Mouse (Mus musculus): ENCODE results near the gene Tbx2. TPM values are rescaled to one million over a fixed set of nuclear protein-coding genes. Genes with fewer than 3 reads are reported as not detected.

The Tbx2 gene
- polyA plus RNA-seq, 1 experiment = 3.0 TPM

DNA sequence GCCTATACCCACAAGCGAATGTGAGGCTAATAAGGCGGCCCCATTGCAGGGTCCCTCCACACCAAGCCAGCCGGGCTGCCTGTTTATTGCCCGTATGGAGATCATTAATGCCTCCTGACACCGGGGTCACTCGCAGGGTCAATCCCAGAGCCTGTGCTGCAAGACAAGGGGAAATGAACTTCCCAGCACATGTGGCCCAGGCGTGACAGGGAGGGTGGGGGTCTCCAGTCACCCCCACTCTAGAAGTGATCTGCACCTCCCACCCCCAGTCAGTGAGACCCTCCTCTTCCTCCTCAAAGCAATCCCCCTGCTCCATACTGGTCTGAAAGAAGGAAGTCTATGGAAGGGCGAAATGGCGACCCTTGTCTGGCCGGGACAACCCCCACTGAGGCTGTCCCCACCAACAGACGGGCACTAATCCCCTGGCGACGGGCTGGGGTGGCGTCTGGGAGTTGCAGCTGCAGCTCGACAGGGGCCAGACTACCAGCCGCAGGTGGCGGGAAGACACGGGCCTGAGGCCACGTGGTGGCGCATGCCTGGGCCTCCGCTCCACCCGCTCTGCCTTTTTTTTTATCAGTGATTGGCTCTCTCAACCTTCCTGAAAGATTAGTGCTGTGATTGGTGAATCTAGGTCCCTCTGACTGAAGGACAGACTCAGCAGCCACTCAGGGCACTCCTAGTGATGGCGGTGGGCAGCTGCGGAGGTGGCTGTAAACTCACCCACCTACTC, 43.9 kb downstream of the Tbx2 start:
- no peak overlapping the region for H3K4me3 ChIP-seq (ENCODE audit: insufficient read depth, low read length)
- H3K4me1 ChIP-seq (ENCODE audit: control insufficient read depth, insufficient read depth, low read length) = no peaks in the 10 kb centered on the region
- TF ChIP-seq CTCF (IDR thresholded peaks at IDR 0.05; ENCODE audit: borderline replicate concordance, insufficient read depth, low read length) (no peak), POLR2A (IDR thresholded peaks at IDR 0.05; ENCODE audit: low read depth, low read length) (no peak)
- no peak overlapping the region for H3K27ac ChIP-seq (ENCODE audit: insufficient read depth, low read length)

GRCm38 (mm10) chr11:85884498-85884897, 52.1 kb downstream of the Tbx2 start:
- no peak overlapping the region for H3K4me3 ChIP-seq (ENCODE audit: insufficient read depth, low read length)
- H3K27ac ChIP-seq (ENCODE audit: insufficient read depth, low read length) = no peak overlapping the region
- TF ChIP-seq CTCF (IDR thresholded peaks at IDR 0.05; ENCODE audit: borderline replicate concordance, insufficient read depth, low read length) (no peak), POLR2A (IDR thresholded peaks at IDR 0.05; ENCODE audit: low read depth, low read length) (no peak)
- H3K4me1 ChIP-seq (ENCODE audit: control insufficient read depth, insufficient read depth, low read length) = no peaks in the 10 kb centered on the region

DNA sequence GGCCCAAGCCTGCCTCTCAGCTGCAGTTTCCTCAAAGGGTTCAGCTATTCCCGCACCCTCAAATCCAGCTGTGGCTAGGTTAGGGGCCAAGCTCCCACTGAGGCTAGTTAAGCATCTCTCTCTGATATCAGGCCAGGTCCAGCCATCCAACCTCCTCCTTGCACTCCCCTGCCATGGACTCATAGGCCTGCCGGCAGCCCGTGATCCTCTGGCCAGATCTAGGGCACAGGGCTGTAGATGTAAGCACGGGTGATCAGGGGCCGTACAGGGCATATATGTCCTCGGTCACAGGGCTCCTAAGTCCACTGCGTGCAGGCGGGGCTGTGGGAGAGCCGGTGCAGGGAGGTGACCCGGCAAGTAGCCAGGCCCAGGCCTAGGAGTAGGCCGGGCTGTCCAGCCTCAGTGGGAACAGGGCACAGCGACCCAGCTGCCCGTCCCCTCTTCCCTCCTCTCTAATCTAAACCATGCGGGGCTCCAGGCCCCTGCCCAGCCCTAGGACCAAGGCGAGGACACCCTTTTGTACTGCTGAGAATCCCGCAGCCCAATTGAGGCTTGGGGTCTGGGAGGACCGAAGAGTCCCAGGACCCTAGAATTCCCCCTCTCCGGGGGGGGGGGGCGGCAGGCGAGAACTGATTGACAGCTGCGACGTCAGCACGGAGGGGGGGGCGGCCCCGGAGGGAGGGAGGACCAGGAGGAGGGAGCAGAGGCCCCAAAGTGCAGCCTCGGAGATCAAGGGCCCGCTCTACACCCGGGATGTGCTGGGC, 53.5 kb downstream of the Tbx2 start, which contains the start of gene Tbx4:
Gene Tbx4 (plus strand): TSS at position 758 of the 764 bp plus-strand sequence.
- H3K4me3 ChIP-seq (ENCODE audit: insufficient read depth, low read length) = peak within 1 kb of the TSS; percentile 15
- H3K4me1 ChIP-seq (ENCODE audit: control insufficient read depth, insufficient read depth, low read length) = no peaks in the 10 kb centered on the region
- TF ChIP-seq CTCF (IDR thresholded peaks at IDR 0.05; ENCODE audit: borderline replicate concordance, insufficient read depth, low read length) (no peak), POLR2A (IDR thresholded peaks at IDR 0.05; ENCODE audit: low read depth, low read length) (no peak)
- H3K27ac ChIP-seq (ENCODE audit: insufficient read depth, low read length) = no peak within 1 kb of the TSS

- Histone ChIP-seq H3K4me3 (ENCODE audit: insufficient read depth, low read length) (peak overlapping the region; percentile 15), H3K27ac (ENCODE audit: insufficient read depth, low read length) (no peak overlapping the region), H3K4me1 (ENCODE audit: control insufficient read depth, insufficient read depth, low read length) (no peaks in the 10 kb centered on the region)
- no peak for TF ChIP-seq CTCF (IDR thresholded peaks at IDR 0.05; ENCODE audit: borderline replicate concordance, insufficient read depth, low read length)
- no peak for TF ChIP-seq POLR2A (IDR thresholded peaks at IDR 0.05; ENCODE audit: low read depth, low read length)
Measured at GRCm38 (mm10) chr11:85886429-85886785, 54.1 kb downstream of the Tbx2 start.

GRCm38 (mm10) chr11:85887273-85887672, 54.9 kb downstream of the Tbx2 start:
- Histone ChIP-seq H3K4me3 (ENCODE audit: insufficient read depth, low read length) (no peak overlapping the region), H3K4me1 (ENCODE audit: control insufficient read depth, insufficient read depth, low read length) (no peaks in the 10 kb centered on the region), H3K27ac (ENCODE audit: insufficient read depth, low read length) (no peak overlapping the region)
- no peak for TF ChIP-seq POLR2A (IDR thresholded peaks at IDR 0.05; ENCODE audit: low read depth, low read length)
- no peak for TF ChIP-seq CTCF (IDR thresholded peaks at IDR 0.05; ENCODE audit: borderline replicate concordance, insufficient read depth, low read length)

DNA sequence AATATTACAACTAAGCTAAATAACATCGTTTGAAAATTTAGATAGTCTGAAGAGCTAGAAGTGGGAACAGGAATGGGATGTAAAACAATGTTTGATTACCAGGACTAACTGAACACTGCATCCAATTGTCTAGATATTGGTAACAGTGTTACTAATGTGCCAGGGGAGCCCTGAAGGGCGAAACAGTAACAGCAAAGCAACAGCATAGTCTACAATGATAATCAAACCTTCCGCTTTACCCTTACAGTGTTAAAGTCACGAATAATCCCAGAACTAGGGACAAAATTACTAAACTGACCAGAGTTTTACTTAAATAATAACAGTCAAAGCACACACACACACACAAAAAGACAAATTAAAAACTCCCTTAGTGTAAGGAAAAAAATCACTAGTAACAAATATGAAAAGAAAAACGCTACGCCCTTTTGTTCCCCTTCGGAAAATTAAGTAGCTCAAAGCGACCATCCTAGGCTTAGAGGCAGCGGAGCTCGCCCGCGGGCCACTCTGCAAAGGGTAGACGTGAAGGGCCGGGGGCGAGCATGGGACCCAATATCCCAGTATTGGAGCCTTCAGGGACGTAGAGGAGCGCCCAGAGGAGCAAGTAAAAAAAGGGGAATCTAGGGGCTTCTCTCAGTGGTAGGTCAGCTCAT, 55.6 kb downstream of the Tbx2 start:
- TF ChIP-seq POLR2A (IDR thresholded peaks at IDR 0.05; ENCODE audit: low read depth, low read length) = no peak
- TF ChIP-seq CTCF (IDR thresholded peaks at IDR 0.05; ENCODE audit: borderline replicate concordance, insufficient read depth, low read length) = no peak
- no peak overlapping the region for H3K4me3 ChIP-seq (ENCODE audit: insufficient read depth, low read length)
- no peaks in the 10 kb centered on the region for H3K4me1 ChIP-seq (ENCODE audit: control insufficient read depth, insufficient read depth, low read length)
- H3K27ac ChIP-seq (ENCODE audit: insufficient read depth, low read length) = no peak overlapping the region

- TF ChIP-seq CTCF (IDR thresholded peaks at IDR 0.05; ENCODE audit: borderline replicate concordance, insufficient read depth, low read length) (no peak), POLR2A (IDR thresholded peaks at IDR 0.05; ENCODE audit: low read depth, low read length) (no peak)
- no peaks in the 10 kb centered on the region for H3K4me1 ChIP-seq (ENCODE audit: control insufficient read depth, insufficient read depth, low read length)
- H3K4me3 ChIP-seq (ENCODE audit: insufficient read depth, low read length) = no peak overlapping the region
- H3K27ac ChIP-seq (ENCODE audit: insufficient read depth, low read length) = no peak overlapping the region
Measured at GRCm38 (mm10) chr11:85888451-85888961, 56.2 kb downstream of the Tbx2 start.

- no peak for TF ChIP-seq POLR2A (IDR thresholded peaks at IDR 0.05; ENCODE audit: low read depth, low read length)
- no peak for TF ChIP-seq CTCF (IDR thresholded peaks at IDR 0.05; ENCODE audit: borderline replicate concordance, insufficient read depth, low read length)
- Histone ChIP-seq H3K4me3 (ENCODE audit: insufficient read depth, low read length) (no peak overlapping the region), H3K4me1 (ENCODE audit: control insufficient read depth, insufficient read depth, low read length) (no peaks in the 10 kb centered on the region), H3K27ac (ENCODE audit: insufficient read depth, low read length) (no peak overlapping the region)
Measured at GRCm38 (mm10) chr11:85889056-85889729, 56.8 kb downstream of the Tbx2 start.

Measured in embryonic fibroblast, embryonic 13.5 days (primary cell).